ENCODE assay signal across 14 mouse cellular contexts in genomic region chr6:108969477-108970176, GRCm38 (mm10).
A peak's percentile ranks its signal among the peaks of the same experiment; 100 is the strongest.
DNase-seq lines count a peak whose midpoint lies in the region; ATAC-seq lines count a peak whose summit lies in the region.
"Had no signal": no experiment of that assay in that cellular context is flagged by ENCODE, and none has a peak within 500 bp of the region (broad histone marks: within the 10 kb centered on the region; RNA-seq: fewer than 3 reads in every experiment).

No protein-coding gene starts in this region.

- peak; percentile 36; the same call in 1 of the 2 replicates for ATAC-seq in forebrain, embryonic 15.5 days (replicated peaks)
- ATAC-seq in forebrain, embryonic 12.5 days (ENCODE audit: low FRiP score) = no peak

- H3K9ac ChIP-seq in forebrain, embryonic 15.5 days (replicated peaks) = no peak overlapping the region
- no peak overlapping the region for H3K9ac ChIP-seq in forebrain, embryonic 12.5 days
- H3K9ac ChIP-seq: heart, embryonic 13.5 days; limb, embryonic 13.5 days; lung, embryonic 15.5 days had no signal

- 21% methylated on average over 4 of the region's 4 CpGs for WGBS in forebrain, embryonic 15.5 days
- 49% methylated on average over 4 of the region's 4 CpGs for WGBS in forebrain, embryonic 12.5 days

- H3K4me3 ChIP-seq in forebrain, embryonic 15.5 days = no peak overlapping the region
- no peak overlapping the region for H3K4me3 ChIP-seq in forebrain, embryonic 12.5 days (replicated peaks)
- H3K4me3 ChIP-seq: heart, embryonic 13.5 days; limb, embryonic 13.5 days; lung, embryonic 15.5 days had no signal

- peaks cover 20% of the 10 kb centered on the region; the same call in 1 of the 2 replicates for H3K4me1 ChIP-seq in forebrain, embryonic 15.5 days
- H3K4me1 ChIP-seq in forebrain, embryonic 12.5 days = no peaks in the 10 kb centered on the region
- H3K4me1 ChIP-seq: heart, embryonic 13.5 days; limb, embryonic 13.5 days; lung, embryonic 15.5 days had no signal

- DNase-seq in left cerebral cortex, postnatal 10 days (ENCODE audit: extremely low spot score in 1 of 2, low spot score in 2 of 2) = peak; percentile 20 to 70
- no peak for DNase-seq in left cerebral cortex, postnatal 25 days (ENCODE audit: low spot score in 2 of 2)
- DNase-seq in right cerebral cortex, postnatal 4 days = peak; percentile 23
- DNase-seq in right cerebral cortex, adult 2 months (ENCODE audit: low spot score in 2 of 2) = no peak
- DNase-seq in urinary bladder, postnatal 4 days (ENCODE audit: low spot score in 2 of 2) = no peak
- DNase-seq in cerebellum, adult 11 months = no peak
- DNase-seq: cerebellum, adult 8-10 months; embryo, embryonic 11 days; thymus, postnatal 14 days had no signal

- no peak overlapping the region for H3K4me2 ChIP-seq in forebrain, embryonic 15.5 days (replicated peaks)
- H3K4me2 ChIP-seq in forebrain, embryonic 12.5 days = no peak overlapping the region
- H3K4me2 ChIP-seq: heart, embryonic 13.5 days; limb, embryonic 13.5 days; lung, embryonic 15.5 days had no signal

- H3K27ac ChIP-seq in forebrain, embryonic 15.5 days (replicated peaks) = no peak overlapping the region
- no peak overlapping the region for H3K27ac ChIP-seq in forebrain, embryonic 12.5 days
- H3K27ac ChIP-seq: heart, embryonic 13.5 days; limb, embryonic 13.5 days; lung, embryonic 15.5 days had no signal

- intact Hi-C loops in left cerebral cortex, postnatal 10 days (cut with DNase I) = no loop called here
- intact Hi-C loops in left cerebral cortex, postnatal 25 days (cut with DNase I) = loop anchor here (10.0 kb wide), 1 partner anchor 175 kb away; no protein-coding TSS in a partner anchor

- no peaks in the 10 kb centered on the region for H3K36me3 ChIP-seq in forebrain, embryonic 15.5 days
- H3K36me3 ChIP-seq in forebrain, embryonic 12.5 days (replicated peaks) = no peaks in the 10 kb centered on the region
- H3K36me3 ChIP-seq: heart, embryonic 13.5 days; limb, embryonic 13.5 days; lung, embryonic 15.5 days had no signal

- H3K9me3 ChIP-seq in forebrain, embryonic 15.5 days = no peaks in the 10 kb centered on the region
- no peaks in the 10 kb centered on the region for H3K9me3 ChIP-seq in forebrain, embryonic 12.5 days
- H3K9me3 ChIP-seq: heart, embryonic 13.5 days; limb, embryonic 13.5 days; lung, embryonic 15.5 days had no signal

- no peaks in the 10 kb centered on the region for H3K27me3 ChIP-seq in forebrain, embryonic 15.5 days
- no peaks in the 10 kb centered on the region for H3K27me3 ChIP-seq in forebrain, embryonic 12.5 days
- H3K27me3 ChIP-seq: heart, embryonic 13.5 days; limb, embryonic 13.5 days; lung, embryonic 15.5 days had no signal

Comparison
In these comparisons a context has a peak if more than half of its experiments do, and no peak if none do; other contexts are left out.
1. DNase-seq: peak in left cerebral cortex, postnatal 10 days (2 of 2) and right cerebral cortex, postnatal 4 days (single experiment); none in left cerebral cortex, postnatal 25 days (0 of 2), right cerebral cortex, adult 2 months (0 of 2), urinary bladder, postnatal 4 days (0 of 2) and cerebellum, adult 11 months (single experiment).